Mouse (Mus musculus) myocyte (in vitro differentiated cells): ENCODE measurements around the gene Son.

Experiments
- E2F4 ChIP-seq: IDR thresholded peaks from one replicate; pipeline ENCODE4 v1.6.1; 2011; ENCODE audit warnings: mild to moderate bottlenecking, control low read depth, moderate library complexity; ENCODE audit not compliant: insufficient read depth
- MAX ChIP-seq: IDR thresholded peaks from one replicate; pipeline ENCODE4 v1.6.1; 2011; ENCODE audit warnings: low read depth, mild to moderate bottlenecking, control low read depth
- MYOD1 ChIP-seq, 3 experiments: IDR thresholded peaks; one replicate each; pipeline ENCODE4 v1.6.1; 2011; ENCODE audit warnings: control low read depth in 2 of 3, low read depth in 2 of 3, mild to moderate bottlenecking in 2 of 3, moderate library complexity in 1 of 3; ENCODE audit not compliant: insufficient read length in 2 of 3, control insufficient read depth in 1 of 3
- MYOG ChIP-seq, 3 experiments: IDR thresholded peaks; one replicate each; pipeline ENCODE4 v1.6.1; 2011; ENCODE audit warnings: control low read depth in 2 of 3, low read depth in 2 of 3, mild to moderate bottlenecking in 2 of 3; ENCODE audit not compliant: insufficient read length in 2 of 3, control insufficient read depth in 1 of 3, insufficient read depth in 1 of 3
- POLR2A ChIP-seq: IDR thresholded peaks from one replicate; pipeline ENCODE4 v1.6.1; 2011; ENCODE audit warnings: low read depth, mild to moderate bottlenecking, control low read depth, moderate library complexity; ENCODE audit not compliant: insufficient read length
- POLR2AphosphoS2 ChIP-seq: IDR thresholded peaks from one replicate; pipeline ENCODE4 v1.6.1; 2011; ENCODE audit warnings: low read depth, control low read depth; ENCODE audit not compliant: insufficient read length
- REST ChIP-seq: IDR thresholded peaks from one replicate; pipeline ENCODE4 v1.6.1; 2011; ENCODE audit warnings: mild to moderate bottlenecking, control low read depth, moderate library complexity; ENCODE audit not compliant: insufficient read depth, insufficient read length
- TCF12 ChIP-seq: IDR thresholded peaks from one replicate; pipeline ENCODE4 v1.6.1; 2011; ENCODE audit warnings: mild to moderate bottlenecking, control low read depth; ENCODE audit not compliant: poor library complexity, insufficient read depth, severe bottlenecking
- USF1 ChIP-seq: IDR thresholded peaks from one replicate; pipeline ENCODE4 v1.6.1; 2011; ENCODE audit warnings: low read depth, mild to moderate bottlenecking, control low read depth, moderate library complexity

GRCm38 (mm10) chr16:91702771-91703188, 55.5 kb downstream of the Son start:
- TF ChIP-seq POLR2AphosphoS2 = no peak
- no peak for TF ChIP-seq MAX
- no peak for TF ChIP-seq MYOD1 (IDR thresholded peaks at IDR 0.05; ENCODE audit: control insufficient read depth in 1 of 3, insufficient read length in 2 of 3, low read depth in 2 of 3)
- no peak for TF ChIP-seq POLR2A
- TF ChIP-seq USF1 = no peak
- TF ChIP-seq TCF12 = no peak
- TF ChIP-seq MYOG (IDR thresholded peaks at IDR 0.05; ENCODE audit: control insufficient read depth in 1 of 3, insufficient read depth in 1 of 3, insufficient read length in 2 of 3, low read depth in 2 of 3) = no peak
- no peak for TF ChIP-seq E2F4
- no peak for TF ChIP-seq REST
